Mouse (Mus musculus) bone marrow macrophage, adult 2 months (primary cell): ENCODE data around the gene Aldh9a1.

Experiments
- CTCF ChIP-seq: IDR thresholded peaks from 2 replicates; pipeline ENCODE4 v1.5.1; 2012; ENCODE audit warnings: low read depth, mild to moderate bottlenecking, low read length, moderate library complexity
- POLR2A ChIP-seq: IDR thresholded peaks from 2 replicates; pipeline ENCODE4 v1.6.1; 2012; ENCODE audit warnings: mild to moderate bottlenecking, low read depth, low read length, borderline replicate concordance

GRCm38 (mm10) chr1:167305501-167306137 is 44.2 kb upstream of the Aldh9a1 start:
- TF ChIP-seq CTCF (no peak), POLR2A (no peak)
